Mouse (Mus musculus) urinary bladder, postnatal 10 days (tissue): Measurements from ENCODE around the gene Opn4.

Source experiments
- DNase-seq: peaks from one replicate; pipeline ENCODE4 v3.0.0; 2022; ENCODE audit warnings: low spot score

Opn4 gene

DNA sequence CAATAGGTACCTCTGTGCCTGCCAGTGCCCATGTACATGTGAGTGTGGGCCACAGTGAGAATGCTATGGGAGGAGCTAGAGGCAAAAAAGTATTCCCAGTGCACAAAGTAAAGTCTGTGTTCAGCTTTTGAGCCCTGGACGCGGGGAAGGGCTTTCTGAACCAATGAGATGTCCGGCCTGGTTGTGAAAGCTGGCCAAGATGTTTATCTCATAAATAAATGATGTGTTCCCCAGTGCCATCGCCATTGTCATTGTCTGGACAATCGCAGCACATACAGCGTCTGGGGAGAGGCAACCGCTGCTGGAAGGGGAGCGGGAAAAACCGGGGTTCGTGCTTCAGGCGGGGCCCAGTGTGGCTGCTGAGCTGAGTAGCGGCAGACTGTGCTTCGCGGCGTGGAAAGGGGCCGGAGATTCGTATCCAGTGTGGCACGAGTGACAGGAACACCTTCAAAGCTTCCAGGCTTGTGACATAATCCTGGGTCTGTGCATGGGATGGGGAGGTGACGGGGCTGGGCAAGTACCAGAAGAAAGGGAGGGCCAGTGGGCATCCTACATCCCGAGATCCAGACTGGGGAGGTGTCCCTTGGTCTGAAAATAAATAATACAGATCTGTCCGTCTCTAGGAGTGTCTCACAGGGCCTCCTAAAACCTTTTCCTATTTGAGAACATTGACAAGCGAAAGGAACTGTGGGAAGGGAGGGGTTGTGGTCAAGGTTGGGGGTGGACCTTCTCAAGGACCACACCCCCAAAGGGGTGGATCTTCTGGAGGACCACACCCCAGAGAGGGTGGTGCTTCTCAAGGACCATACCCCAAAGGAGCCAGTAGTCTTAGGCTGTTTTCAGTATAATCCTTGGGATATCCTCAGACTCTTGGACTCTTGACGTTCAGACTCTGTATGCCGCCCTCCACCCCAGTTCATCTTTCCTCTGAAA, 8.9 kb downstream of the Opn4 start:
- DNase-seq: no peak

DNA sequence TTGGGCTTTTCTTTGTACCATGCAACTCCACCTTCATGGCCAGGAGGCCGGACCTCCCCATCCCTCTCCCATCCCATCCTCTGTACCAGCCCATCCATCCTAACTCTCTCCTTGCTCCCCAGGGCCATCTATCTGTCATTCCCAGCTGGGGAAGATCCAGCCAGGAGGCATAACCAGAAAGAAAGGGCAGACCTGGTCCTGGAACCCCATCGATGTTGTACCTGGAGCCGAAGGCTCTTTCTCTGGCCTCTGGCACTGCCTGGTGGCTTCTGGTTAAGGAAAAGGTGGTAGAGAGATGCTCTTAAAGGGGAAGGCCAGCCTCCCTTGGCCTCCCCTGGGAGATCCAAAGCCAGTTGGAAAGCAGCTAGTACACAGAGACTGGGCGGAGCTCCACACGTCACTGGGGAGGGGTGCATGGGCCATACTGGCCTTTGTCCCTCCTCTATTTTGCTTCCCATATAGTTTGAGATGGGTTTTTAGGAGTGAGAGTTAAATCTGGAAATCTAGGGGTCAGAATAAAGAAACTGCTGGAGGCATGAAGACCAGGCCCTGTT, 9.8 kb downstream of the Opn4 start:
- no peak for DNase-seq

DNA sequence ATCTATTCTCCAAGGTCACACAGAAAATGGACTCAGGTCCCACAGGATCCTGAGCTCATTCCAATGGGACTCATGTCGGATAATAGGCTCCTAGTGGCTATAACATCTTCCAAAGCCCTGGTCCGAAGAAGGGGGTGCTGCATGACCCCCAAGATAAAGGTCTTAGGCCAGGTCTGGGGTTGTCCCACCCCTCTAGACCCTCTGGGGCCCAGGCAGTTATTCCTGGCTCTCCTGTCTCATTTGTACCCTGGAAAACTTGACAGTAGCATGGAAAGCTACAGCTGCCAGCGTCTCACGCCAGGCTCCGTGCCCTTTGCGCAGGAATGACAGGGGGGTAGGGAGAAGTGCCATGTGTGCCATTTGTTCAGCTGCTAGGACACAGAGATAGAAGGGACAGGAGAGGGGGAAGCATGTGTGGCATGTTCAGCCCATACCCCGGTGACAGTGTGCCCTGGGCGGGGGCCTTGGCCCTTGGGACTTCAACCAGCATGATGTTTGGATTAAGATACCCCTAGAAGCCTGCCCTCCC, 10.7 kb downstream of the Opn4 start:
- no peak for DNase-seq

DNA sequence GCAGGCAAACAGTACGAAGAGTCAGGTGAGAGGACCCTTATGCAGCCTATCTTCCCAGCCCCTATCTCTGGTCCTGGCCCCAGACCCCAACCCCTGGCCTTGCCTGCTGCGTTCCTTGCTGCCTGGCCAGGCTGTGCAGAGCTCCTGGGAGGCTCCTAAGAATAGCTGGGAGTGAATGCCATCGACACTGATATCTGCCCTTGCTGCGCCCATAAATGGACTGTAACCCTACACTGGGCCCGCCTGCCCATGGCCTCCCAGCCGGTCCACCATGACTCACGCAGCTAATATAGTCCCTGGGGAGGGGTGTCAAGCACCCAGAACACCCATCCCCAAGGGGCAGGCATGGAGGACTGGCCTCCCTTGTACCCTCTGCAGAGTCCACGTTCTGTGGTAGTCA, 11.4 kb downstream of the Opn4 start, which contains the start of gene Ldb3:
Ldb3 (minus strand) TSS at position 185 of the 400 bp plus-strand sequence.
- DNase-seq: no peak

DNA sequence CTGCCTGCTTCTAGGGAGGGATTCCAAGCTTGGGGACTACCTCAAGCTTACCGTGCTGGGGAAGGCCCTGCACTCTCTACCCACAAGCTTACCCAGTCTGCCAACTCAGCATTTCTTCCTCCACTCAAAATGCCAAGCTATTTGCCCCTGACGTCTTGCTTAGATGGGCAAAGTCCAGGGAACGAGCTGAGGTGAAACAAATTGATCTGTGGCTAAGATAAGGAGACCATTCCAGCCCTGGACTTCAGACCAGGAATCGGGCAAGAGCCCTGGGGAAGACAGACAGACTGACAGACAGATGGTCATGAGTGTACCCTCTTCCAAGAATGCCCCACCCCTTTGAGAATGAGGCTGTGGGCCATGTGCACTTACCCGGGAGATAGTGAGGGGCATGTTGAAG, 11.9 kb downstream of the Opn4 start:
- DNase-seq: no peak

DNA sequence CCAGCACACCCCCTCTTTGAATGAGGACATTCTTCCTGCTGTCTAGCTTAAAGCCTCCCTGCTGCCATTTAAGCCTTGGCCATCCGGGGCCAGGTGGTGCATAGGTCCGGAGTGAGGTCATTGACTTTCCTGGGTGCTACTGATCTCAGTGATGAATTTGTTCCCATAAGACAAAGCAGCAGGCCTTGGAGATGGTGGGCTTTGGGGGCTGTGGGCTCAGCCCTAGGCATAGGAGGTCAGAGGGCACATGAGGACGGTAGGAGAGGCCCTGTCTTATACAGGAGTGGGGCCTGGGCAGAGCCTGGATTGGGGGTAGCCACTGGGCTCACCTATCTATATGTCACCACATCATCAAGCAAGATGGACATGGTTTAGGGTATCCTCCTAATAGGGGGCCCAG, 13.1 kb downstream of the Opn4 start:
- DNase-seq: no peak

DNA sequence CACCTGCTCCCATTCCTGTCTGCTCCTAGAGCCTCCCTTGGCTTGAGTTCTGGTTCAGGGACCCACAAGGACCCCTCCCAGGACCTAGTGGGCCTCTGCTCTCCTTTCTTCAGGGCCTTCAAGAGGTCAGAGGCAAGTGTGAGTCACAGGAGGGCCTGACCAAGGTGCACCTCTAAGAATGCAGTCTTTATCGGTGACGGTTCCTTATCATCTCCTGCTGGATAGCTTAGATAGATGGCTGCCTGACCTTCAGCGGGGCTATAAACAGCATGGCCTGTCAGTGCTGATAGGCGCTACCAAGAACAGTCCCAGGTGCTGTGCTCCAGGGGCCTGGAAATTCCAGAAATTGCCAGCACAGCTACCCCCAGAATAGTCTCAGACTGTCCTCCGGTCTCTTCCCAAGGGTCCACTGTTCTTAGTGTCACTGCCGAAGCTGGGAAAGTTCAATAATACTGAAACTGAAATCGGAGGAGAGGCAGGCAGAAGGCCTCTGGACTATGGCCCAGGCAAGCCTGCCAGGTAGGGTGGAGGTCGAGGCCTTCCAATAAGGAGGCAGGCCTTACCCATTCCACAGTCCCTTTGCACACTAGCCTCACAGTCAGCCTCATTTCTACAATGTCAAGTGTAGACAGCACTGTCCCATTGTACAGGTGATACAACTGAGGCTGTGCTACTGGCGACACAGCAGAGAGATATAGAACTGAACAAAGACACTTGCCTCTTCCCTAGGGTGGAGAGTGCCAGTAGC, 14.4 kb downstream of the Opn4 start:
- DNase-seq: no peak

DNA sequence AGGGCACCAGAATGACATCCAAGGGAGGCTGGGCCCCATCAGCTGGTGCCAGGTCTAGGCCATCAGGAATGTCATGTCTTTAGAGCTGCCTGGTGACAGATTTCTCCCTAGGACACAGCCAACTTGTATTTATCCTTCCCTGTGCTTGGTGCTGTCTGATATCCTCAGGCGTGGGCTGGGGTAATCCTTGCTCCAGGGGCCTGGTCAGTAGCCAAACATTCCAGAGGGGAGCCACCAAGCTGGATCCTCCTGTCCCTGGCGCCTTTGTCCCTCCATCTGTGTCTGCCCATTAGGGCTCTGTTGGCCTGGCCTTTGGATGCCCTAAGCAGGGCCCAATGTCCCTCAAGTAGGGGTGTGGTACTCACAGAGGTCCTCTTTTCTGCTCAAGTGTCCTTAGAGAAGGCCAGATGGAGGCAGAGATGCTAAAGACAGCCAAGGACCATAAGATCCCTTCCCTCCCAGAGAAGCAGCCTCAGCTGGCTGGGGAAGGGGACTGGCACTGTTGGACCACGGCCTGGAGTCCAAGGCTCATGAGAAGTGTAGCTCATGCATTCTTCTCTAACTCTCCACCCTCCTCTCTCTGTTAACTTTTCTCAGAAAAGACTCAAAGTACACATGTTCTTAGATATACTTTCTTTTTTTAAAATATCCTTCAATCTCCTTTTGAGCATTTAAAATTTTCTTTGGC, 17.1 kb downstream of the Opn4 start:
- no peak for DNase-seq

DNA sequence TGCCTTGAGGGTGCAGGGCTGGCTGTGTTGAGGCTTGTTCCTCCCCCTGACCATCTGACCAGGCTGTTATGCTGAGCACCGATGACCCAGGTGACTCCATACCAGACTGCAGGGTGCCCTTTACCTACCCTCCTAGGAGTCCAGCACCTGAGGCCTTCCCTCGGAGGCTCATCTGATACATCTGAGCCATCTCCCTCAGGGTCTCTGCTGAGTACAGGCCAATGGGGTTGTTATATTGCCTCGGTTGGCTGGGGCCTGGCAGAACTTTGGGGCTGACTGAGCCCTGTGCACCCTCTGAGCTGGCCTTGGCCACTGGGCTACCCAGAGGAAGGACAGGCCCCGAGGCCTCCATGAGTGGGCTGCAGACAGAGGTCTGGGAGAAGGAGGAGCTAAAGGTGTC, 23.1 kb downstream of the Opn4 start:
- no peak for DNase-seq

DNA sequence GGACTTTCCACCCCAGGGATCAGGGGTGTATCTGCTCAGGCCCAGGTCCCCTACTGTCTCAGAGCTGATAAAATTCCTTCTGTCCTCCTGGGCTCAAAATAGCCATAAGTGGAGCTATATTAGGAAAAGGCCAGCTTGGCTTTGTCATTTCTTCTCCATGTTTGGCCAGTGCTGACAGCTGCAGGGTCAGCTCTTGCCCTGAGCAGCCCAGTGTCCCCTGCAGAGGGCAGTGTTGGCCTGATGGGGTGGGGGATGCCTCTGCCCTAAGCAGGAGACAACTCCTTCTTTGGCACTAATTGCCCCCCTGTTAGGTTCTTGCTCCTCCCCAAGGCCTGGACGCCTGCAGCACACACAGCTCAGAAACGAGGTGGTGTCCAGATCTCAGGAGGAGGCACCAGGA, 25.9 kb downstream of the Opn4 start:
- peak; percentile 50 for DNase-seq

DNA sequence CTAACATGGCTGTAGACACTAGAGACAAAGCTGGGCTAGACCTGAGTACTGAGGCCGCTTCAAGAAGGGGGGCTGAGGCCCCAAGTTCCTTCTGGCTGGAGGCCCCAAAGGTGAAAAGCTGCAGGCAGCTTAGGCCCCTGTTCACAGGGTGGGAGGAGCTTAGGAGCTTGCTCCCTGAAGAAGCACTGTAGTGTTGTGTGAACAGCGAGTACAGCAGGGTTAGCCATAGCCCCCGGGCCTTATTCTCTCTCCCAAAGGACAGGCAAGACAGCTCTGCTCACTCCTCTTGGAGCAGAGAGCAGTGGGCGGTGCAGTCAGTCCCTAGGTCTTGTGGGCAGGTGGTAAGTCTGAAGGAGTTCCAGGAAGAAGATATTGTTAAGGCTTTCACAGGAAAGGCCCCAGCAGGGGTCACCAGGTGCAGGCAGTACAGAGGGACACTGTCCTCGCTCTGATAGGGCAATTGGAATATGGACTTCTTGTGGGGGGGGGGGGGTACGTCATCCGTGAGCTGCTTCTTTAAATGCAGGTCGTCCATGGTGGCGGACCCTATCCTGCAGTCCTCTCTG, 26.5 kb downstream of the Opn4 start:
- DNase-seq: no peak

DNA sequence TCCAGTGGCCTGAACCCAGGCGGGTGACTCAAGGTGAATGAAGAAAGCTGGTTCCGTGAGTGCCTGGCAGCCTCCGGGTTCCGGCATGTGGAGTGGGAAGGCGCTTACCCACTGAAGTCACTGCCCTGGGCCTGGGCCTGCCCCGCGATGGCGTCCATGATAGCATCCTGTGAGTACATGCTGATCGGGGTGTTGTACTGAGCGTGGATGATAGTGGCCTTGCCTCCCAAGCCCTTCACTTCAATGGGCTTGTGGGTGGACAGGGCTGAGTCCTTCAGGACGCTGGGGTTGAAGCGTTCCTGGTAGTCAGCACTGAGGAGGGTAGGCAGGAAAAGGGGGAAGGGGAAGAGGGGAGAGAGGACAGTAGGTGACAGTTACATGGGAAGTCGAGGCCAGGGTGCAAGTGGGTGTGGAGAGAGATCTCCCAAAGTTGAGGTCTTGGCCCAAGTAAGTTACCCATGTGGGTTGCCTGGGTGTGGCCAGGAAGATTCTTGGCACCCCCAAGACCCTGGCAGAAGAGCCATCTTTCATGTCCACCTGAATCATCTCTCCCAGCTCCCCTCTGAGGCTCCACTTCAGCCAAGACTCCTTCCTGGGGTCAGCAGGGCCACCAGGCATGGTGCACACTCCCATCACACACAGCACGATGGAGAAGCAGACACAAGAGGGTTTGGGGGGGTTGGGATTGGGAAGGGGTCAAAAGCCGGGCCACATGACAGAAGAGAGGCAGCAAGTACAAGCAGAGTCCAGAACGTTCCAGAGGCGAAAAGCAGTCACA, 28.1 kb downstream of the Opn4 start:
- DNase-seq: no peak

DNA sequence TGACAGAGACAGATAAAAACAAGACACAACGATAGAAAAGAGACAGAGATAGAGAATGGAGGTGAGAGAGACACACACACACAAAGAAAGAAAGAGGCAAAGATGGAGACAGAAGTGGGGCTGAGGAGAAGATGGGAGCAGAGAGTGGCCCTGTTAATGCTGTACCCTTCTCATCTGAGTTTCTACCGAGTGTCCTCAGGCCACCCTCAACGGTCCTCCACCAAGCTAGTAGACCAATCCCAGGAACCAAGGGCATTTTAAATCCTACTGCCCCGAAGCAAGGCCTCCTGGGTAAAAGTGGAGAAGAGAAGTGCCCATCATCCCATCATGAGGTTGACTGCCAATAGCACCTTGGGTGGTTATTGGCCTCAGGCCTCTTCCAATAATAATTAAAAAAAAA, 29.0 kb downstream of the Opn4 start:
- no peak for DNase-seq

DNA sequence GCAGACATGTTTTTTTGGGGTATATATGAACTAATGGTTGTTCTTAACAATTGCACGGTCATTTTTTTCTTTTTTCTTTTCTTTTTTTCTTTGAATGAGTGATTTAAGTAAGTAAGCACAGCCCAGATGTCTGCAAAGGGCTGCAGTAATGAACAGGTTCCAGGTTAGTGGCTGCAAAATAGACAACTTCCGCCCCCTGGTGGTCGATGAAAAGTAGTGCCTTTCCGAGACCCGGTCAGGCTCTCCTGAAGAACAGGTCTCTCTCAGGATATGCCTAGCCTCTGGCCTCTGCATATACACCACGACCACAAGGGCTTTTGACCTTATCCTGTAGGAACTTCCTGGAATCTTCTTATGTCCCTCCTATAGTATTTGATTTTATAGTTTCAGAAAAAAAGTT, 29.6 kb downstream of the Opn4 start:
- DNase-seq: peak; percentile 49

DNA sequence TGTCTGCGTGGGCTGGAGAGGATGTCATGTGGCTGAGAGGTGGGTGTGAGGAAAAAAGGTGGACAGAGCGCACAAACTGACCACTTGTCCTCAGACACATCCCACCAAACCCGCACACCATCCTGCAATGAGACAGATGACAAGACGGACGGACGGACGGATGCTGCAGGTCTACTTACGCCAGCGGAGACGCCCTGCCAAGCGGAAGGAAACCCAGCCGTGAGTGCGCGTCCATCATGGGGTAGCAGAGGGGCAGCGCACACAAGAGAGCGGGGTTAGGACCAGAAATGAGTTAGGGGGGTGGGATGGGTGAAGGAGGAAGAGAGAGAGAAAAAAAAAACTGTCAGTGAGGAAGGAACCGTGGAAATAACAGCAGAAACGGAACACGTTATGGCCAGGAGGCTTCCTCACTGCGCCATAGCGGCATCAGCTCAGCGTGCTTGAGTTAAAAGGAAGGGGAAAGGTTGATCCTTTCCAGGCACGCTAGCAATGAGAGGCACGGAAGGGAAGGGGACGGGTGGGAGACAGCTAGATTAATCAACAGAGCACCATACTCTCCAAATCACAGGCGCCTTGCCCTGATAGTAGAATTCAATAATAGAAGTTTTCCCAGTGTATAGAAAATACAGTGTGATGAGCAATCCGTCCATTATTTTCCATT, 30.3 kb downstream of the Opn4 start:
- no peak for DNase-seq

DNA sequence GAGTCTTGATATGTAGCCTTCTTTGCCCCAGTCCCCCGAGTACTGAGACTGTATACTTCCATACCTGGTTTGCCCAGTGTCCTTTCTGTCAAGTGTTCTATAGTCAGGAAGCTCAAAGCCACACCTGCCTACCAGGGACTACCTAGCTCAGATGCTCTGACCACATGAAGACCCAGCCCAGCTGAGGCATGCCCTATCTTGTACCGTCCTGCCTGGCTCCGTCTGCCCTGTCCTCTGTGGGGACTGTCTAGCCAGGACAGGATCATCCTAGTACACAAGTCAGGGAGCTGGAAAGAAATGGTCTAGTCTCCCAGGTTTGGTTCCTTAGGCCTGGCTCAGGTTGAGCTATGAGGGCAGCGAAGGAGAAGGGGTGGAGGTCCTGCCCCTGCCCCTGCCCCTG, 31.3 kb downstream of the Opn4 start:
- no peak for DNase-seq

DNA sequence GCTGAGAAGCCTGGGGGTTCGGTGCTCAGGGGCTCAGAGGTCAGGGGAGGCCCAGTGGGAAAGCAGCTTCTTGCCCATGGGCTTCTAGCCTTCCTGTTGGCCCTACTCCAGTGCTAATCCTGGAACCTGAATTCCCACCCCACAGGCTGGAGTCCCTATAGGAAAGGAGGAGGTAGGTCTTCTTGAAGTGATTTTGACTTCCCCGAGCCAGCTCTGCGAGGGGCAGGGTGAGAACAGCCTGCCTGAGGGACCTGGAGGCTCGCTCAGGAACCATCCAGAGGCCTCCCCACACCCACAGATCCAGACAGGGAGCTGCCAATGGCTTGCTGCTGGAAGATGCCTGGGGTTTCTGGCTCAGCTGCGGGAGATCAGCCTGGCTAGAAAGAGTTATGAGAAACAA, 32.2 kb downstream of the Opn4 start:
- DNase-seq: no peak

DNA sequence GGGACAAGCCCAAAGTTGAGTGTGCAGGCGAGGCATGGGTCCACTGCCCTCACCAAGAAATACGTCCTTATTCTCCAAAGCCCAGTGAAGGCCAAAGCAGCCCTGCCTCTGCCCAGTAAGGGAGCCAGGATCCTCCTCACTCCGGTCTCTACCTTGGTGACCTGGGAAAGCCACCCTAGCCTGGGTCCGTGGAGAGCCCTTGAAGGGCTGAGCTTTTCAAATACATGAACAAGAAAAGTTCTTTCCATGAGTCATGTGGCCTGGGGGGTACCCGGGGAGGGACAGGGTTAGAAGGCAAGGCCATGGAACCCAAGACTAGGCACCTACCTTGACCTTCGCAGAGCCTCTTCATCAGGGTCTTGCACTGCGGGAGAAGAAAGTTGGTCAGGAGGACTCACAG, 33.4 kb downstream of the Opn4 start:
- no peak for DNase-seq

DNA sequence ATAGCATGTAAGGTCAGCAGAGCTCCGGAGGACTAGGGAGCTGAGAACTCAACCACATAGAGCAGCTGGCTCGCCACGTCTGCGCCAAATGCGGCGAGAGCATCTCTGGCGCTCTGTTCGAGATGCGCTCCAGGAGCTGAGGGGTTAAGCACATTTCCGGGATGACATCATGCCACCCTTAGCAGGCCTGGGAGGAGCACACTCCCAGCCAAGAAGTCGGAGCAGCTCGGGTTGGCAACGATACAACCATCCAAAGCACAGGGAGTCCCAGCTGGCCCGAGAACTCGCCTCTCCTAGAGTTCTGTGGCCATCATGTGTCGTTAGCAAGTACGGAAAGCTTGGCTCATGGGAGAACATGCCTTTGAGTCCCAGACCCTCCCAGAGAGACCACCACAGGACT, 34.2 kb downstream of the Opn4 start:
- DNase-seq: no peak

DNA sequence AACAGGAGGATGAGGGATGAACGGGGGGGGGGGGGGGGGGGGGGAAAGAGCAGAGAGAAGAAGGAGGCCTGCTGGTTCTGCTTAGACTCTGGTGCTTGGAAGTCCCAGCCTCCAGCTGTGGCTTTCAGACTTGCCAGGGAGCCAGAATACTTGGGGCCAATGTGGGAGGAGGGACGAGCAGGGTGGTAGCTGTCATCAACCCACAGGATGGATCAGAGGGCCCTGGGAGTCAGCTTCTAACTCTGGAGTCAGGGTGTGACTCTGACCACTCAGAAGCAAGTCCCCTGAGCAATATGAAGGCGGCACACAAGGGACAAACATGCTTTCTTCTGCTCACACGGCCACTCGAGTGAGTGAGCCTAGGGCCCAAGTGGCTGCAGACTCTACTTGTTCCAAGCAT, 35.3 kb downstream of the Opn4 start:
- no peak for DNase-seq

DNA sequence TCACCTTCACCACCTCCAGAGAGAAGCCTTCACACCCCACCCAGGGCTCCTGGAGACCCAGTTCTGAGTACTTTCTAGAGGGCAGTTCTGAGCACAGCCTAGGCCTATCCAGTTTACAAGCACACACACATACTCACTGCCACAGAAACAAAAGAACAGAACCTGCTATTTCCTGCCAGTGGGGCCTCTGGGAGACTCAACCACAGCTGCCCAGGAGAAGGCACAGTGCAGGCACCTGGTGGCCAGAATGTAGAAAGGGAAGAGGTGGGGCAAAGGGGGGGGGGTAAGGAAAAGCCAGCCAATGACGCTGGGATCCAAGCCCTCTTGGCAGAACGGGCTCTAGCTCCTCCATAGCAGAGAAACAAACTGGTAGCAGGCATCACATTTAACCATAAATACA, 37.5 kb downstream of the Opn4 start:
- DNase-seq: no peak
